Mouse (Mus musculus): ENCODE results near the gene Arsg.
"Not testable (repeated sequence)": the region's sequence is repeated elsewhere in the genome, so short reads cannot be mapped to it uniquely, and the experiment has no call there.

Gene Arsg

GRCm38 (mm10) chr11:109468133-109468532 is 5.0 kb upstream of the Arsg start:
- DNase-seq (ENCODE audit: low read depth, low spot score), result no peak

GRCm38 (mm10) chr11:109470170-109470569 is 3.0 kb upstream of the Arsg start:
- DNase-seq (ENCODE audit: low read depth, low spot score), result no peak

- no peak for DNase-seq (ENCODE audit: low read depth, low spot score)
These were observed 2.0 kb upstream of the Arsg start for GRCm38 (mm10) chr11:109470921-109471861.

GRCm38 (mm10) chr11:109472171-109472691 is 943 bp upstream of the Arsg start:
- DNase-seq (ENCODE audit: low read depth, low spot score), result no peak

GRCm38 (mm10) chr11:109472821-109473170 is 378 bp upstream of the Arsg start:
- no peak for DNase-seq (ENCODE audit: low read depth, low spot score)

- DNase-seq (ENCODE audit: low read depth, low spot score), result no peak
These were observed 1.0 kb downstream of the Arsg start for GRCm38 (mm10) chr11:109474086-109474742.

- no peak for DNase-seq (ENCODE audit: low read depth, low spot score)
These were observed 1.7 kb downstream of the Arsg start for GRCm38 (mm10) chr11:109474836-109475235.

- no peak for DNase-seq (ENCODE audit: low read depth, low spot score)
These were observed 2.5 kb downstream of the Arsg start for GRCm38 (mm10) chr11:109475717-109476116.

GRCm38 (mm10) chr11:109476241-109476640 is 3.1 kb downstream of the Arsg start:
- DNase-seq (ENCODE audit: low read depth, low spot score), result no peak

- no peak for DNase-seq (ENCODE audit: low read depth, low spot score)
These were observed 3.5 kb downstream of the Arsg start for GRCm38 (mm10) chr11:109476653-109477052.

- no peak for DNase-seq (ENCODE audit: low read depth, low spot score)
These were observed 4.6 kb downstream of the Arsg start for GRCm38 (mm10) chr11:109477606-109478380.

GRCm38 (mm10) chr11:109479575-109480285 is 6.6 kb downstream of the Arsg start:
- no peak for DNase-seq (ENCODE audit: low read depth, low spot score)

GRCm38 (mm10) chr11:109480440-109480839 is 7.3 kb downstream of the Arsg start:
- no peak for DNase-seq (ENCODE audit: low read depth, low spot score)

GRCm38 (mm10) chr11:109485398-109486045 is 12.3 kb downstream of the Arsg start:
- DNase-seq (ENCODE audit: low read depth, low spot score), result no peak

GRCm38 (mm10) chr11:109487111-109487510 is 13.9 kb downstream of the Arsg start:
- no peak for DNase-seq (ENCODE audit: low read depth, low spot score)

- no peak for DNase-seq (ENCODE audit: low read depth, low spot score)
These were observed 15.0 kb downstream of the Arsg start for GRCm38 (mm10) chr11:109487991-109488684.

- no peak for DNase-seq (ENCODE audit: low read depth, low spot score)
These were observed 16.6 kb downstream of the Arsg start for GRCm38 (mm10) chr11:109489763-109490162.

GRCm38 (mm10) chr11:109491844-109492243 is 18.7 kb downstream of the Arsg start:
- DNase-seq (ENCODE audit: low read depth, low spot score), result no peak

GRCm38 (mm10) chr11:109492847-109493464 is 19.8 kb downstream of the Arsg start:
- not testable (repeated sequence) for DNase-seq (ENCODE audit: low read depth, low spot score)
